ENCODE assay signal across 8 mouse cellular contexts in the genomic region with DNA sequence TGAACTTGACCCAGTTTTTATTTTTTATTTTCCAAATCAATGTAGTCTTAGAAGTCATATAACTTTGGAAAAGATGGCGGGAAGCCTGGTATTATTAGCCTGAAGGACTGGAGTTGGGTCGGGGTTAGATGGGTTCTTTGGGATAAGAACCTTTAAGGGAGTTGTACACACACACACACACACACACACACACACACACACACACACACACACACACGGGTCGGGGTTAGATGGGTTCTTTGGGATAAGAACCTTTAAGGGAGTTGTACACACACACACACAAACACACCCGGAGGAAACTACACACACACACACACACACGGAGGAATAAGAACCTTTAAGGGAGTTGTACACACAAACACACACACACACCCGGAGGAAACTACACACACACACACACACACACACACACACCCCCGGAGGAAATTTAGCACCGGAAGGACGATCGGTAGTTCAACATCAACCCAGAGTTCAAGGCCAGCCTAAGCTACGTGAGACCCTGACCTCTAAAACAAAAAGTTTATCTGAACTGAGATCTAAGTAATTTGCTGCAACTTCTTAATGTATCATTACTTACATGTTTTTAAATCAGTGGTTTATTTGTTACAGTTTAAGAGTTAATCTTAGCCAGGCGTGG. TPM values are rescaled to one million over a fixed set of nuclear protein-coding genes. Genes with fewer than 3 reads are reported as not detected.
DNase-seq lines count a peak whose midpoint lies in the region; ATAC-seq and TF ChIP-seq lines count a peak whose summit lies in the region.

No protein-coding gene starts in this region.

- peak overlapping the region; percentile 70 for H3K27ac ChIP-seq in left cerebral cortex, adult 2 months
- H3K27ac ChIP-seq in embryonic facial prominence, embryonic 12.5 days = no peak overlapping the region
- H3K27ac ChIP-seq in intestine, embryonic 14.5 days (ENCODE audit: low read depth) = no peak overlapping the region
- no peak overlapping the region for H3K27ac ChIP-seq in neural tube, embryonic 12.5 days

- ATAC-seq in embryonic facial prominence, embryonic 12.5 days (ENCODE audit: insufficient number of reproducible peaks, insufficient read depth, low FRiP score, low TSS enrichment) = 0 out of 2 replicates have a peak, but pooled peaks have one; percentile 17
- no peak for ATAC-seq in intestine, embryonic 14.5 days (replicated peaks; ENCODE audit: low FRiP score, low TSS enrichment, low read depth)
- ATAC-seq in neural tube, embryonic 12.5 days (ENCODE audit: low FRiP score, low read depth) = peak; percentile 51
- ATAC-seq in activated CD4-positive, CD25-positive, alpha-beta regulatory T cell, adult 4 months = no peak

- DNase-seq in left cerebral cortex, adult 2 months (ENCODE audit: extremely low spot score in 1 of 2, low spot score in 2 of 2) = no peak
- no peak for DNase-seq in left cerebral cortex, adult 8-10 months (ENCODE audit: low spot score in 2 of 2)
- no peak for DNase-seq in intestine, embryonic 14.5 days (ENCODE audit: low spot score)
- DNase-seq in gastrocnemius, postnatal 14 days = no peak
- DNase-seq in thymus, postnatal 14 days = no peak

- WGBS in embryonic facial prominence, embryonic 12.5 days = 54% methylated on average over 13 of the region's 13 CpGs
- 54% methylated on average over 13 of the region's 13 CpGs for WGBS in intestine, embryonic 14.5 days
- WGBS in neural tube, embryonic 12.5 days = 57% methylated on average over 13 of the region's 13 CpGs

- no peaks in the 10 kb centered on the region for H3K27me3 ChIP-seq in embryonic facial prominence, embryonic 12.5 days
- no peaks in the 10 kb centered on the region for H3K27me3 ChIP-seq in intestine, embryonic 14.5 days (replicated peaks; ENCODE audit: control insufficient read depth, insufficient read depth, low read length)
- H3K27me3 ChIP-seq in neural tube, embryonic 12.5 days (replicated peaks) = no peaks in the 10 kb centered on the region

- intact Hi-C loops in left cerebral cortex, adult 2 months (cut with DNase I) = no loop called here
- intact Hi-C loops in gastrocnemius, postnatal 14 days (cut with DNase I; ENCODE audit: low total_unique reads) = no loop called here

- H3K36me3 ChIP-seq in embryonic facial prominence, embryonic 12.5 days = 0 out of 2 replicates have a peak, but pooled peaks cover 5% of the 10 kb centered on the region
- H3K36me3 ChIP-seq in intestine, embryonic 14.5 days (ENCODE audit: control insufficient read depth, insufficient read depth, low read length) = peaks cover 3% of the 10 kb centered on the region; the same call in 1 of the 2 replicates
- no peaks in the 10 kb centered on the region for H3K36me3 ChIP-seq in neural tube, embryonic 12.5 days

- TF ChIP-seq CTCF in left cerebral cortex, adult 2 months (IDR thresholded peaks at IDR 0.05) = no peak

- H3K9me3 ChIP-seq in embryonic facial prominence, embryonic 12.5 days = no peaks in the 10 kb centered on the region
- no peaks in the 10 kb centered on the region for H3K9me3 ChIP-seq in intestine, embryonic 14.5 days (ENCODE audit: control insufficient read depth, low read length)
- H3K9me3 ChIP-seq in neural tube, embryonic 12.5 days = no peaks in the 10 kb centered on the region

- peaks cover 9% of the 10 kb centered on the region; the same call in 1 of the 2 replicates for H3K4me1 ChIP-seq in embryonic facial prominence, embryonic 12.5 days
- H3K4me1 ChIP-seq in intestine, embryonic 14.5 days (replicated peaks; ENCODE audit: control insufficient read depth, insufficient read depth, low read length) = peaks cover 10% of the 10 kb centered on the region
- peaks cover 11% of the 10 kb centered on the region; the same call in 1 of the 2 replicates for H3K4me1 ChIP-seq in neural tube, embryonic 12.5 days

- peak overlapping the region; percentile 66 for H3K4me3 ChIP-seq in left cerebral cortex, adult 2 months
- peak overlapping the region; percentile 74 for H3K4me3 ChIP-seq in embryonic facial prominence, embryonic 12.5 days
- peak overlapping the region; percentile 77 for H3K4me3 ChIP-seq in intestine, embryonic 14.5 days (ENCODE audit: low read depth, low read length)
- H3K4me3 ChIP-seq in neural tube, embryonic 12.5 days = peak overlapping the region; percentile 63

- H3K4me2 ChIP-seq in embryonic facial prominence, embryonic 12.5 days (replicated peaks) = peak overlapping the region; percentile 45
- H3K4me2 ChIP-seq in intestine, embryonic 14.5 days (ENCODE audit: low read length) = peak overlapping the region; percentile 45
- H3K4me2 ChIP-seq in neural tube, embryonic 12.5 days (replicated peaks) = peak overlapping the region; percentile 84

- H3K9ac ChIP-seq in embryonic facial prominence, embryonic 12.5 days = peak overlapping the region; percentile 32; the same call in 1 of the 2 replicates
- H3K9ac ChIP-seq in intestine, embryonic 14.5 days (ENCODE audit: low read length) = peak overlapping the region; percentile 17
- H3K9ac ChIP-seq in neural tube, embryonic 12.5 days = 0 out of 2 replicates have a peak overlapping the region, but pooled peaks have one; percentile 26

RNA-seq across cellular contexts. Expression of a gene that starts 0.5 kb away (rescaled TPM):
- 10 to 100 TPM; 57.2 to 59.5 TPM for total RNA-seq in left cerebral cortex, adult 2 months (2021)
- total RNA-seq in left cerebral cortex, adult 8-10 months (2022) = 10 to 100 TPM; 54.5 to 62.2 (median 58.5) TPM
- polyA plus RNA-seq in embryonic facial prominence, embryonic 12.5 days (2016; fragmentation: Nextera tagmentation; extraction: Ambion mirVana) = 23.8 and 29.5 TPM in 2 replicates
- polyA plus RNA-seq in intestine, embryonic 14.5 days (2014; fragmentation: Nextera tagmentation; extraction: Ambion mirVana) = 23.3 and 26.4 TPM in 2 replicates
- 27.5 and 28.2 TPM in 2 replicates for polyA plus RNA-seq in neural tube, embryonic 12.5 days (2016; fragmentation: Nextera tagmentation; extraction: Ambion mirVana)
- 10 to 100 TPM; 40.9 to 45.2 TPM for total RNA-seq in gastrocnemius, postnatal 14 days (2021)
- 10 to 100 TPM; 68.7 to 90.3 TPM for polyA plus RNA-seq in activated CD4-positive, CD25-positive, alpha-beta regulatory T cell, adult 4 months (2017; shearing (Covaris generic))

RNA-seq across cellular contexts. Expression of a gene that starts 15.8 kb away (rescaled TPM):
- 10 to 100 TPM; 15.6 to 16.0 TPM for total RNA-seq in left cerebral cortex, adult 2 months (2021)
- 10 to 100 TPM; 13.9 to 22.0 (median 17.6) TPM for total RNA-seq in left cerebral cortex, adult 8-10 months (2022)
- 16.6 and 17.6 TPM in 2 replicates for polyA plus RNA-seq in embryonic facial prominence, embryonic 12.5 days (2016; fragmentation: Nextera tagmentation; extraction: Ambion mirVana)
- 26.2 and 28.3 TPM in 2 replicates for polyA plus RNA-seq in intestine, embryonic 14.5 days (2014; fragmentation: Nextera tagmentation; extraction: Ambion mirVana)
- 11.6 and 12.5 TPM in 2 replicates for polyA plus RNA-seq in neural tube, embryonic 12.5 days (2016; fragmentation: Nextera tagmentation; extraction: Ambion mirVana)
- 10 to 100 TPM; 35.7 to 42.9 TPM for total RNA-seq in gastrocnemius, postnatal 14 days (2021)
- 100 to 1,000 TPM; 230 to 231 TPM for polyA plus RNA-seq in activated CD4-positive, CD25-positive, alpha-beta regulatory T cell, adult 4 months (2017; shearing (Covaris generic))

RNA-seq across cellular contexts. Expression of a gene that starts 24.7 kb away (rescaled TPM):
- total RNA-seq in left cerebral cortex, adult 2 months (2021) = 10 to 100 TPM; 83.9 to 95.1 TPM
- 10 to 100 TPM; 73.8 to 92.9 (median 89.0) TPM for total RNA-seq in left cerebral cortex, adult 8-10 months (2022)
- 22.5 and 29.1 TPM in 2 replicates for polyA plus RNA-seq in embryonic facial prominence, embryonic 12.5 days (2016; fragmentation: Nextera tagmentation; extraction: Ambion mirVana)
- polyA plus RNA-seq in intestine, embryonic 14.5 days (2014; fragmentation: Nextera tagmentation; extraction: Ambion mirVana) = 19.2 and 20.8 TPM in 2 replicates
- polyA plus RNA-seq in neural tube, embryonic 12.5 days (2016; fragmentation: Nextera tagmentation; extraction: Ambion mirVana) = 33.7 and 38.5 TPM in 2 replicates
- 10 to 100 TPM; 10.9 to 13.2 TPM for total RNA-seq in gastrocnemius, postnatal 14 days (2021)
- polyA plus RNA-seq in activated CD4-positive, CD25-positive, alpha-beta regulatory T cell, adult 4 months (2017; shearing (Covaris generic)) = 10 to 100 TPM; 23.1 to 26.5 TPM

RNA-seq across cellular contexts. Expression of a gene that starts 24.9 kb away (rescaled TPM):
- 10 to 100 TPM; 51.5 to 51.7 TPM for total RNA-seq in left cerebral cortex, adult 2 months (2021)
- 10 to 100 TPM; 36.9 to 57.0 (median 48.4) TPM for total RNA-seq in left cerebral cortex, adult 8-10 months (2022)
- polyA plus RNA-seq in embryonic facial prominence, embryonic 12.5 days (2016; fragmentation: Nextera tagmentation; extraction: Ambion mirVana) = 95.9 and 108 TPM in 2 replicates
- polyA plus RNA-seq in intestine, embryonic 14.5 days (2014; fragmentation: Nextera tagmentation; extraction: Ambion mirVana) = 94.0 and 105 TPM in 2 replicates
- polyA plus RNA-seq in neural tube, embryonic 12.5 days (2016; fragmentation: Nextera tagmentation; extraction: Ambion mirVana) = 85.2 and 90.2 TPM in 2 replicates
- 10 to 100 TPM; 63.6 to 65.4 TPM for total RNA-seq in gastrocnemius, postnatal 14 days (2021)
- polyA plus RNA-seq in activated CD4-positive, CD25-positive, alpha-beta regulatory T cell, adult 4 months (2017; shearing (Covaris generic)) = 10 to 100 TPM; 28.2 to 29.8 TPM

Comparison
In these comparisons a context has a peak if more than half of its experiments do, and no peak if none do; other contexts are left out.
1. ATAC-seq: peak in embryonic facial prominence, embryonic 12.5 days (single experiment) and neural tube, embryonic 12.5 days (single experiment); none in intestine, embryonic 14.5 days (single experiment) and activated CD4-positive, CD25-positive, alpha-beta regulatory T cell, adult 4 months (single experiment).
2. Peak in every context shown above with its lines, with median percentiles within 50 percentile points of each other: H3K4me3 ChIP-seq, H3K4me2 ChIP-seq and H3K9ac ChIP-seq.